Mouse (Mus musculus) liver, embryonic 15.5 days (tissue): Measurements from ENCODE around the gene Ipo11. TPM values are rescaled to one million over a fixed set of nuclear protein-coding genes. Genes with fewer than 3 reads are reported as not detected.
A peak's percentile ranks its signal among the peaks of the same experiment; 100 is the strongest.

Experiments
- ATAC-seq: fragments of 200-750 bp; cut with Nextera tagmentation; 2 replicates; pipeline ENCODE4 v1.8.0; 2017; ENCODE audit warnings: moderate number of reproducible peaks, mild to moderate bottlenecking, moderate library complexity; ENCODE audit not compliant: insufficient read depth
- H3K27ac ChIP-seq: fragments of 300-500 bp; sonication (generic); replicated peaks from 2 replicates; pipeline ENCODE4 v1.5.1; 2015; ENCODE audit warnings: mild to moderate bottlenecking, inconsistent platforms
- H3K27me3 ChIP-seq: fragments of 300-500 bp; sonication (generic); 2 replicates; pipeline ENCODE4 v1.6.1; 2015; ENCODE audit warnings: mild to moderate bottlenecking, inconsistent platforms
- H3K36me3 ChIP-seq: fragments of 300-500 bp; sonication (generic); replicated peaks from 2 replicates; pipeline ENCODE4 v1.6.1; 2015; ENCODE audit warnings: moderate library complexity, mild to moderate bottlenecking, inconsistent platforms
- H3K4me1 ChIP-seq: fragments of 300-500 bp; sonication (generic); replicated peaks from 2 replicates; pipeline ENCODE4 v1.6.1; 2015; ENCODE audit warnings: inconsistent platforms
- H3K4me2 ChIP-seq: fragments of 300-500 bp; sonication (generic); 2 replicates; pipeline ENCODE4 v1.6.1; 2015; ENCODE audit warnings: moderate library complexity, mild to moderate bottlenecking, inconsistent platforms
- H3K4me3 ChIP-seq: fragments of 300-500 bp; sonication (generic); replicated peaks from 2 replicates; pipeline ENCODE4 v1.5.1; 2015; ENCODE audit warnings: mild to moderate bottlenecking, inconsistent platforms
- H3K9ac ChIP-seq: fragments of 300-500 bp; sonication (generic); 2 replicates; pipeline ENCODE4 v1.6.1; 2015; ENCODE audit warnings: moderate library complexity, mild to moderate bottlenecking, inconsistent platforms
- H3K9me3 ChIP-seq: fragments of 300-500 bp; sonication (generic); replicated peaks from 2 replicates; pipeline ENCODE4 v1.6.1; 2016; ENCODE audit warnings: inconsistent platforms
- WGBS: fragments of 180-500 bp; shearing (Covaris S2); methylation state at CpG from one replicate; pipeline ENCODE4 v1.1.7; 2015; ENCODE audit warnings: mixed read lengths; ENCODE audit not compliant: insufficient replicate concordance; 5-methylcytosine and 5-hydroxymethylcytosine counted together
- polyA plus RNA-seq: library from polyadenylated mRNA; unstranded; fragments of >200 nt; fragmentation: Nextera tagmentation; extraction: Ambion mirVana; gene quantifications from 2 replicates; pipeline ENCODE4 v1.2.1, GENCODE M21; 2015

Gene Ipo11
- polyA plus RNA-seq, 1 experiment from 2014 or later = 28.2 TPM

- 74% methylated on average over 3 of the region's 3 CpGs for WGBS
- ATAC-seq = no peak
- Histone ChIP-seq H3K4me2 (no peak overlapping the region), H3K4me1 (no peaks in the 10 kb centered on the region; the same call in 1 of the 2 replicates), H3K27me3 (no peaks in the 10 kb centered on the region), H3K36me3 (peaks cover 46% of the 10 kb centered on the region), H3K9me3 (no peaks in the 10 kb centered on the region), H3K27ac (no peak overlapping the region), H3K4me3 (no peak overlapping the region), H3K9ac (no peak overlapping the region)
Observed at GRCm38 (mm10) chr13:106904637-106905036, 32.1 kb downstream of the Ipo11 start.

- 88% methylated on average over 2 of the region's 2 CpGs for WGBS
- Histone ChIP-seq H3K9me3 (no peaks in the 10 kb centered on the region), H3K27ac (peak overlapping the region; percentile 45)
Observed at GRCm38 (mm10) chr13:106894284-106894683, 42.5 kb downstream of the Ipo11 start.

GRCm38 (mm10) chr13:106893701-106894100 is 43.1 kb downstream of the Ipo11 start:
- no peaks in the 10 kb centered on the region for H3K9me3 ChIP-seq
- 52% methylated on average over 5 of the region's 5 CpGs for WGBS
- ATAC-seq = peak; percentile 71
- peak overlapping the region; percentile 41 for H3K9ac ChIP-seq
- H3K4me3 ChIP-seq = 0 out of 2 replicates have a peak overlapping the region, but pooled peaks have one; percentile 19
- H3K27me3 ChIP-seq = no peaks in the 10 kb centered on the region
- H3K4me2 ChIP-seq = peak overlapping the region; percentile 57
- peak overlapping the region; percentile 91 for H3K27ac ChIP-seq
- H3K4me1 ChIP-seq = peaks cover 51% of the 10 kb centered on the region
- peaks cover 31% of the 10 kb centered on the region for H3K36me3 ChIP-seq

More at GRCm38 (mm10) chr13:106894284-106894683, 42.5 kb downstream of the Ipo11 start:
- H3K4me3 ChIP-seq = no peak overlapping the region
- H3K4me2 ChIP-seq = no peak overlapping the region
- H3K27me3 ChIP-seq = no peaks in the 10 kb centered on the region
- H3K9ac ChIP-seq = no peak overlapping the region
- H3K36me3 ChIP-seq = peaks cover 31% of the 10 kb centered on the region
- H3K4me1 ChIP-seq = peaks cover 48% of the 10 kb centered on the region
- ATAC-seq = no peak

- ATAC-seq = peak; percentile 99
- peaks cover 53% of the 10 kb centered on the region for H3K4me1 ChIP-seq
- H3K27ac ChIP-seq = peak overlapping the region; percentile 91
- peaks cover 30% of the 10 kb centered on the region for H3K36me3 ChIP-seq
- WGBS = 23% methylated on average over 9 of the region's 9 CpGs
- H3K4me3 ChIP-seq = peak overlapping the region; percentile 19
- peak overlapping the region; percentile 41 for H3K9ac ChIP-seq
- no peaks in the 10 kb centered on the region for H3K27me3 ChIP-seq
- H3K4me2 ChIP-seq = peak overlapping the region; percentile 57
- no peaks in the 10 kb centered on the region for H3K9me3 ChIP-seq
Observed at GRCm38 (mm10) chr13:106893196-106893595, 43.6 kb downstream of the Ipo11 start.

- peaks cover 39% of the 10 kb centered on the region for H3K4me1 ChIP-seq
- H3K9ac ChIP-seq = no peak overlapping the region
- no peak overlapping the region for H3K4me2 ChIP-seq
- peak; percentile 62 for ATAC-seq
- no peaks in the 10 kb centered on the region for H3K9me3 ChIP-seq
- H3K4me3 ChIP-seq = no peak overlapping the region
- H3K27ac ChIP-seq = peak overlapping the region; percentile 34; the same call in 1 of the 2 replicates
- 83% methylated on average over 2 of the region's 2 CpGs for WGBS
- H3K36me3 ChIP-seq = peaks cover 13% of the 10 kb centered on the region
- no peaks in the 10 kb centered on the region for H3K27me3 ChIP-seq
Observed at GRCm38 (mm10) chr13:106887364-106887763, 49.4 kb downstream of the Ipo11 start.

- Histone ChIP-seq H3K4me2 (no peak overlapping the region), H3K9ac (no peak overlapping the region), H3K9me3 (no peaks in the 10 kb centered on the region), H3K27ac (no peak overlapping the region), H3K4me1 (peaks cover 15% of the 10 kb centered on the region), H3K4me3 (no peak overlapping the region), H3K27me3 (no peaks in the 10 kb centered on the region), H3K36me3 (peaks cover 26% of the 10 kb centered on the region)
- 75% methylated on average over 4 of the region's 4 CpGs for WGBS
- no peak for ATAC-seq
Observed at GRCm38 (mm10) chr13:106884249-106884648, 52.5 kb downstream of the Ipo11 start.

- H3K27me3 ChIP-seq = no peaks in the 10 kb centered on the region
- H3K4me1 ChIP-seq = no peaks in the 10 kb centered on the region
- 89% methylated on average over 1 of the region's 1 CpGs for WGBS
- H3K4me3 ChIP-seq = no peak overlapping the region
- H3K9ac ChIP-seq = no peak overlapping the region
- H3K9me3 ChIP-seq = no peaks in the 10 kb centered on the region
- no peak overlapping the region for H3K27ac ChIP-seq
- peaks cover 43% of the 10 kb centered on the region for H3K36me3 ChIP-seq
- ATAC-seq = no peak
- H3K4me2 ChIP-seq = no peak overlapping the region
Observed at GRCm38 (mm10) chr13:106876278-106876677, 60.5 kb downstream of the Ipo11 start.

- peak overlapping the region; percentile 83 for H3K27ac ChIP-seq
- ATAC-seq = peak; percentile 100
- WGBS = 19% methylated on average over 2 of the region's 2 CpGs
Observed at GRCm38 (mm10) chr13:106865547-106865946, 71.2 kb downstream of the Ipo11 start.

GRCm38 (mm10) chr13:106858779-106859178 is 78.0 kb downstream of the Ipo11 start:
- H3K4me3 ChIP-seq = no peak overlapping the region
- WGBS = 77% methylated on average over 5 of the region's 5 CpGs
- H3K27ac ChIP-seq = no peak overlapping the region
- H3K9ac ChIP-seq = no peak overlapping the region
- no peak overlapping the region for H3K4me2 ChIP-seq
- H3K9me3 ChIP-seq = no peaks in the 10 kb centered on the region
- no peaks in the 10 kb centered on the region for H3K27me3 ChIP-seq
- ATAC-seq = no peak
- peaks cover 29% of the 10 kb centered on the region for H3K36me3 ChIP-seq
- no peaks in the 10 kb centered on the region for H3K4me1 ChIP-seq

More at GRCm38 (mm10) chr13:106865547-106865946, 71.2 kb downstream of the Ipo11 start:
- peak overlapping the region; percentile 33; the same call in 1 of the 2 replicates for H3K4me2 ChIP-seq
- H3K4me3 ChIP-seq = no peak overlapping the region
- H3K27me3 ChIP-seq = no peaks in the 10 kb centered on the region
- no peak overlapping the region for H3K9ac ChIP-seq
- peaks cover 20% of the 10 kb centered on the region for H3K4me1 ChIP-seq
- no peaks in the 10 kb centered on the region for H3K9me3 ChIP-seq
- H3K36me3 ChIP-seq = peaks cover 26% of the 10 kb centered on the region

- Histone ChIP-seq H3K9me3 (no peaks in the 10 kb centered on the region), H3K4me2 (no peak overlapping the region), H3K4me3 (no peak overlapping the region), H3K36me3 (peaks cover 23% of the 10 kb centered on the region), H3K9ac (no peak overlapping the region), H3K27me3 (no peaks in the 10 kb centered on the region), H3K4me1 (no peaks in the 10 kb centered on the region), H3K27ac (no peak overlapping the region)
- 85% methylated on average over 3 of the region's 3 CpGs for WGBS
- no peak for ATAC-seq
Observed at GRCm38 (mm10) chr13:106856556-106856955, 80.2 kb downstream of the Ipo11 start.

GRCm38 (mm10) chr13:106847534-106847933 is 89.2 kb downstream of the Ipo11 start:
- Histone ChIP-seq H3K36me3 (0 out of 2 replicates have a peak, but pooled peaks cover 1% of the 10 kb centered on the region), H3K9me3 (no peaks in the 10 kb centered on the region), H3K4me1 (no peaks in the 10 kb centered on the region), H3K27me3 (no peaks in the 10 kb centered on the region), H3K4me3 (no peak overlapping the region), H3K27ac (no peak overlapping the region), H3K9ac (no peak overlapping the region), H3K4me2 (no peak overlapping the region)
- ATAC-seq = no peak

- Histone ChIP-seq H3K9me3 (no peaks in the 10 kb centered on the region), H3K27ac (no peak overlapping the region), H3K4me1 (no peaks in the 10 kb centered on the region), H3K4me2 (no peak overlapping the region), H3K36me3 (peaks cover 8% of the 10 kb centered on the region), H3K9ac (no peak overlapping the region), H3K27me3 (no peaks in the 10 kb centered on the region), H3K4me3 (no peak overlapping the region)
- 28% methylated on average over 3 of the region's 3 CpGs for WGBS
- ATAC-seq = no peak
Observed at GRCm38 (mm10) chr13:106844928-106845327, 91.8 kb downstream of the Ipo11 start.
